In the genomic region with DNA sequence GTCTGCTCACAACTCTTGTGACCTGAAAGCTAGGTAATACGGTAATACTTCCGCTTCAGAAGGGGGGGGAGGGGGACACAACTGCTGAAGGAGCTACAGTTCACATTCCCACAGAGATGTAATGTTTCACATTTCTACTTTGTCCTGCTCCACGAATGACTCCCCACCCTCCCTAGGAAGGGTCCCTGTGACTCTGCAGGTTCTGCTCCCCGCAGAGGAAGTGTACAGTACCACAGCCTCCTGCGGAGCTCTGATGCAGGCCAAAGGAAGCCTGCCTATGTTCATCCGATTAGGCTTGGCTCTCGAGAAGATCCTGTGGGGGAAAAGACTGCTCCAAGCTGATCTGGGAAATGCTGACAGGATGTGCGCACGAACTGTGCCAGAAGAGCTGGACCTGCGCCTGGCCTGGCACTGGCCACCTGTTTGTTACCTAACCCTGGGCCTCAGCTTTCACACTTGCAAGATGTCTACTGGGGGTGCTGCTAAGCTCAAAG, we compare ENCODE assay signal across 8 mouse cellular contexts. TPM values are rescaled to one million over a fixed set of nuclear protein-coding genes. Genes with fewer than 3 reads are reported as not detected.
A peak's percentile ranks its signal among the peaks of the same experiment; 100 is the strongest.
DNase-seq lines count a peak whose midpoint lies in the region; ATAC-seq and TF ChIP-seq lines count a peak whose summit lies in the region.

No protein-coding gene starts in this region.

- WGBS in neural tube, embryonic 14.5 days, result 84% methylated on average over 10 of the region's 10 CpGs
- WGBS in intestine, embryonic 16.5 days, result 54% methylated on average over 10 of the region's 10 CpGs
- 10% methylated on average over 10 of the region's 10 CpGs for WGBS in lung, adult 2 months

- no peak overlapping the region for H3K4me2 ChIP-seq in neural tube, embryonic 14.5 days (ENCODE audit: low read depth, low read length)
- no peak overlapping the region for H3K4me2 ChIP-seq in intestine, embryonic 16.5 days (ENCODE audit: low read depth, low read length)

- no peak overlapping the region for H3K9ac ChIP-seq in neural tube, embryonic 14.5 days (replicated peaks; ENCODE audit: low read depth, low read length)
- H3K9ac ChIP-seq in intestine, embryonic 16.5 days (ENCODE audit: low read depth, low read length), result 0 out of 2 replicates have a peak overlapping the region, but pooled peaks have one; percentile 1

- H3K27ac ChIP-seq in neural tube, embryonic 14.5 days (ENCODE audit: low read depth, low read length), result peak overlapping the region; percentile 5; the same call in 1 of the 2 replicates
- H3K27ac ChIP-seq in intestine, embryonic 16.5 days (ENCODE audit: low read length), result peak overlapping the region; percentile 78; the same call in 1 of the 2 replicates

- no peak for TF ChIP-seq POLR2A in lung, adult 2 months (IDR thresholded peaks at IDR 0.05; ENCODE audit: borderline replicate concordance, extremely low read depth, low read depth, low read length)

- no peak for ATAC-seq in neural tube, embryonic 14.5 days (ENCODE audit: low read depth)
- ATAC-seq in intestine, embryonic 16.5 days, result no peak

- H3K36me3 ChIP-seq in neural tube, embryonic 14.5 days (ENCODE audit: control insufficient read depth, insufficient read depth, low read length), result no peaks in the 10 kb centered on the region
- no peaks in the 10 kb centered on the region; the same call in 1 of the 2 replicates for H3K36me3 ChIP-seq in intestine, embryonic 16.5 days (ENCODE audit: control insufficient read depth, insufficient read depth, low read length)

- H3K9me3 ChIP-seq in neural tube, embryonic 14.5 days (ENCODE audit: control insufficient read depth, low read length), result no peaks in the 10 kb centered on the region
- no peaks in the 10 kb centered on the region for H3K9me3 ChIP-seq in intestine, embryonic 16.5 days (ENCODE audit: control insufficient read depth, low read length)

- H3K4me1 ChIP-seq in neural tube, embryonic 14.5 days (ENCODE audit: control insufficient read depth, insufficient read depth, low read length), result 0 out of 2 replicates have a peak, but pooled peaks cover 3% of the 10 kb centered on the region
- H3K4me1 ChIP-seq in intestine, embryonic 16.5 days (ENCODE audit: control insufficient read depth, insufficient read depth, low read length), result peaks cover 94% of the 10 kb centered on the region
- peaks cover 79% of the 10 kb centered on the region for H3K4me1 ChIP-seq in lung, adult 2 months (ENCODE audit: control insufficient read depth, insufficient read depth, low read length)

- H3K4me3 ChIP-seq in neural tube, embryonic 14.5 days (ENCODE audit: low read depth, low read length), result no peak overlapping the region
- no peak overlapping the region for H3K4me3 ChIP-seq in intestine, embryonic 16.5 days (ENCODE audit: low read length)
- H3K4me3 ChIP-seq in lung, adult 2 months (replicated peaks; ENCODE audit: extremely low read depth, low read depth, low read length), result no peak overlapping the region

- H3K27me3 ChIP-seq in neural tube, embryonic 14.5 days (ENCODE audit: control insufficient read depth, insufficient read depth, low read length), result no peaks in the 10 kb centered on the region
- no peaks in the 10 kb centered on the region for H3K27me3 ChIP-seq in intestine, embryonic 16.5 days (replicated peaks; ENCODE audit: control insufficient read depth, insufficient read depth, low read length)

- DNase-seq in neural tube, embryonic 10.5 days (ENCODE audit: extremely low spot score, low spot score), result no peak
- peak; percentile 61 for DNase-seq in adrenal gland, postnatal 25 days
- peak; percentile 96 for DNase-seq in fibroblast of lung, adult 2 months (ENCODE audit: low read depth)
- DNase-seq in lung, adult 2 months, result peak; percentile 75
- DNase-seq in B cell, adult 2 months, result no peak
- DNase-seq in spleen, postnatal 14 days (ENCODE audit: low spot score in 2 of 2), result no peak

- TF ChIP-seq CTCF in lung, adult 2 months (IDR thresholded peaks at IDR 0.05; ENCODE audit: insufficient read depth, low read length), result no peak

RNA-seq across cellular contexts. Expression of a gene that starts 22.0 kb away (rescaled TPM):
- polyA plus RNA-seq in neural tube, embryonic 14.5 days (2014; fragmentation: Nextera tagmentation; extraction: Ambion mirVana), result 9.5 and 13.8 TPM in 2 replicates
- 325 and 352 TPM in 2 replicates for total RNA-seq in adrenal gland, postnatal 25 days (2021)
- polyA plus RNA-seq in intestine, embryonic 16.5 days (2015; fragmentation: Nextera tagmentation; extraction: Ambion mirVana), result 39.1 and 43.8 TPM in 2 replicates
- 133 and 162 TPM in 2 replicates for polyA plus RNA-seq in lung, adult 2 months (2012; rRNA removed)

Comparison
In these comparisons a context has a peak if more than half of its experiments do, and no peak if none do; other contexts are left out.
1. DNase-seq: peak in adrenal gland, postnatal 25 days (single experiment), fibroblast of lung, adult 2 months (single experiment) and lung, adult 2 months (single experiment); none in neural tube, embryonic 10.5 days (single experiment), B cell, adult 2 months (0 of 2) and spleen, postnatal 14 days (0 of 2).